Mouse (Mus musculus): ENCODE measurements around the gene Cog4.
"Not testable (repeated sequence)": the region's sequence is repeated elsewhere in the genome, so short reads cannot be mapped to it uniquely, and the experiment has no call there.

Cog4 gene

GRCm38 (mm10) chr8:110828511-110828910 lies 17.9 kb upstream of the Cog4 start:
- no peak for DNase-seq (ENCODE audit: low spot score in 2 of 2)

DNA sequence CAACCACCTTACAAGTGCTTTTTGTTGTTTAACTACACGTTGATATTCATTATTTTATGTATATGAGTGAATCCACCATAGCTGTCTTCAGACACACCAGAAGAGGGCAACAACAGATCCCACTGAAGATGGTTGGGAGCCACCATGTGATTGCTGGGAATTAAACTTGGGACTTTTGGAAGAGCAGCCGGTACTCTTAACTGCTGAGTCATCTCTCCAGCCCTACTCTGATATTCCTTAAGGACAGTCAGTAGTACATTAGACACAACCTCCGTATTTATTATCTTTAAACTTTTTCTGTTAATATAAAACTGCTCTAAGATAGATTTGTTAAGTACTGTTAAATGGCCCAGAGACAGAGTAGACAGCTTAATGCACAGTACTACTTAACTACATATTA lies 14.4 kb upstream of the Cog4 start:
- no peak for DNase-seq (ENCODE audit: low spot score in 2 of 2)

- no peak for DNase-seq (ENCODE audit: low spot score in 2 of 2)
Measured at GRCm38 (mm10) chr8:110842012-110842574, 4.3 kb upstream of the Cog4 start.

DNA sequence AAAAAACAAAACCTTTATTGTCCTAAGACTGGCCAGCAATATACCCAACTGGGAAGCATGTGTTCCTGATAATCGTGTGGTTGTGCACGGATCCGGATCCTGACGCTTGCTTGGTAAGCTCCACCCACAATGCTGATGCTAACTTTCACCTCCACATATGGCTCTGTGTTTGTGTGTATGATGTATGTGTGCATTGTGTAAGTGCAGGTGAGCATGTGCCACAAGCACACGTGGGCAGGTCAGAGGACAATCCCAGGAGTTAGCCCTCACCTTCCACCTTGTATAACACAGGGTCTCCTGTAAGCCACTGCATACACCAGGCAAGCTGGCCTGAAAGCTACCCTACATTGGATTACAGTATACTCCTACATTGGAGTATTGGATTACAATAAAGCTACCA lies 3.2 kb upstream of the Cog4 start:
- no peak for DNase-seq (ENCODE audit: low spot score in 2 of 2)

DNA sequence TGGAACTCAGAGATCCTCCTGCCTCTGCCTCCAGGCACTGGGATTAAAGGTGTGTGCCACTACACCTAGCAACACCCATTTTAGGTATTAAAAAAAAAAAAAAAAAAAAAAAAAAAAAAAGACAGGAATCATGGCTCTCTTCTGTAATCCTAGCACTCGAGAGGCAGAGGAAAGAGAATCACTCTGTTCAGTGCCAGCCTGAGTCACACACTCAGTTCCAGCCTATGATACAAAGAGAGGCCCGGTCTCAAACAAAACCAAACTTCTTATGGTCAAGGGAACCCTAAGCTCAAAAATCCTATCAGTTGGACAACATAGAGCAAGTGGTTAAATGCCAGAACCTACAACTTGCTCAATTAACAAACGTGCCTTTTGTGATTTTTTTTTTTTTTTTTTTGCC lies 1.5 kb upstream of the Cog4 start:
- DNase-seq (ENCODE audit: low spot score in 2 of 2) = no peak

DNA sequence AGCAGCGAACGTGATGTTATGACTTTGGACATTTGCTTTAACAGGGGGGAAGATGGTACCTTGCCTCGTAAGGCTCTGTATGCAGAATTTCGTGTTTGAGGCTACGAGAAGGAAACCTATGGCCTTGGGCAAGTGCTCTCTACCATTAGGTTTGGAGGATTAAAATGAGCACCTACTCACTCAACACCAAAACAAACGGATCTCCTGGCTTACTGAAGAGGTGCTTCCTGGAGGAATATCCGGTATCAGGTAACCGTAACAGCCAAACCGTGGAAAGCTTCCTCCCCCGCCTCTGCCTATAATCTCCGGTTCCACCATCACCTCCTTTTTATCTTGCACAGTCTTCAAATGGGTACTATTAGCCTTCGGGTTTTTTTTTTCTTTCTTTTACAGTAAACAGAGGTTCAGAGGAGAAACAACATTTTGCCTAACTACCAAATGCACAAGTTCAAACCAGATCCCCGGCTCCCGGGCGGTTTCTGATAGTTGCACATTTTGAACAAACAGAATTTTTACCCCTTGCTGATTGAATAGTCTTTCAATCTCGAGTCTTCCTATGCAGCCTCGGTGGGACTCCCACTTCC lies 487 bp upstream of the Cog4 start:
- no peak for DNase-seq (ENCODE audit: low spot score in 2 of 2)

GRCm38 (mm10) chr8:110847171-110847549 lies 760 bp downstream of the Cog4 start:
- DNase-seq (ENCODE audit: low spot score in 2 of 2) = no peak

- DNase-seq (ENCODE audit: low spot score in 2 of 2) = no peak
Measured at GRCm38 (mm10) chr8:110847645-110848495, 1.5 kb downstream of the Cog4 start.

DNA sequence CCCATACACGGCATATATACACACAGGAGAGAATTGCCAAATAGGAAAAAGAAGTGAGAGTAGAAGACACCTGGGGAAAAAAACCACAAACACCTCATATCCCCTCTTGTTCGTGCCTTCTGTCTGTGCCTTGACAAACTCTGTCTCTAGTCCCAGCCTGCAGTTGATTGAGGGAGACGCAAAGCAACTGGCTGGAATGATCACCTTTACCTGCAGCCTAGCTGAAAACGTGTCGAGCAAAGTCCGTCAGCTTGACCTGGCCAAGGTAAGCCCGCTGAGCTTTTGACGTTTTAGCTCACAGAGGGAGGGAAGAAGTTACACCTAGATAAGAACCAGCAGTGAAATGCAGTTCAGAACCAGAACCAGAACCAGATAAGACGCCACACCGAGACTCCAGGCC lies 4.8 kb downstream of the Cog4 start:
- DNase-seq (ENCODE audit: low spot score in 2 of 2) = no peak

GRCm38 (mm10) chr8:110856073-110856472 lies 9.7 kb downstream of the Cog4 start:
- DNase-seq (ENCODE audit: low spot score in 2 of 2) = not testable (repeated sequence)

GRCm38 (mm10) chr8:110856760-110857461 lies 10.5 kb downstream of the Cog4 start:
- DNase-seq (ENCODE audit: low spot score in 2 of 2) = no peak

GRCm38 (mm10) chr8:110859651-110860501 lies 13.5 kb downstream of the Cog4 start:
- DNase-seq (ENCODE audit: low spot score in 2 of 2) = no peak

DNA sequence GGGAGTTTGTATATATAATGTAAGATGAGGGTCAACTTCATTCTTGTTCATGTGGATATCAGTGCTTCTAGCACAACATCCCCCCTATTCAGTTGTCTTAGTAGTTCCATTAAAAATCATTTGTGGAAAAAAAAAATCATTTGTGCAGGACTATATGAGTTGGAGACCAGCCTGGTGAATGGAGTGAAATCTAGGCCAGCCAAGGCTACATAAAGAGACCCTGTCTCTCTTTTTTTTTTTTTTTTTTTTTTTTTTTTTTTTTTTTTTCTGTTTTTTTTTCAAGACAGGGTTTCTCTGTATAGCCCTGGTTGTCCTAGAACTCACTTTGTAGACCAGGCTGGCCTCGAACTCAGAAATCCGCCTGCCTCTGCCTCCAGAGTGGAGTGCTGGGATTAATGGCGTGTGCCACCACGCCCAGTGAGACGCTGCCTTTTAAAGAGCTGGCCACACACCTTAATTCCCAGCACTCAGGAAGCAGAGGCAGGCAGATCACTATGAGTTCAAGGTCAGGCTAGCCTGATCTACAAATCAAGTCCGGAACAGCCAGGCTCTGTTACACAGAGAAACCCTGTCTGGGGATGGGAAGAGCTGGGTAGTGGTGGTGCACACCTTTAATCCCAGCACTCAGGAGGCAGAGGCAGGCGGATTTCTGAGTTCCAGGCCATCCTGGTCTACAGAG lies 15.1 kb downstream of the Cog4 start:
- not testable (repeated sequence) for DNase-seq (ENCODE audit: low spot score in 2 of 2)

- no peak for DNase-seq (ENCODE audit: low spot score in 2 of 2)
Measured at GRCm38 (mm10) chr8:110870501-110870900, 24.1 kb downstream of the Cog4 start.

DNA sequence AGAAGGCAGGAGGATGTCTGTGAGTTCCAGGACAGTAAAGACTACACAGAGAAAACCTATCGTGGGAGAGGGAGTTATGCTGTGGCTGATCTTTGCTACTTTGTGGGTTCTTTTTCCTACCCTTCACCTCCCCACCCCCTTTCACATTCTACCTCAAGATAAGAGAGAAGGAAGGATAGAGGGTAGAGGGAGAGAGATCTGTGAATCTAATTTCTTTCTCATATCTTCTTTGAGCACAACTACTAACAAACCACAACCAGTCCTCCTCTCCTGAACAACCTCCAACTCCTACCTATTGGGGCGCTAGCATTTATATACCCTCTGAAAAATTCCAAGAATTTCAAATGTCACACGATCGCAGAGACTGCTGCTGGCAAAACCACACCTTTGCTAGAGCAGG lies 31.5 kb downstream of the Cog4 start:
- DNase-seq (ENCODE audit: low spot score in 2 of 2) = no peak

- no peak for DNase-seq (ENCODE audit: low spot score in 2 of 2)
Measured at GRCm38 (mm10) chr8:110881741-110882310, 35.4 kb downstream of the Cog4 start.

DNA sequence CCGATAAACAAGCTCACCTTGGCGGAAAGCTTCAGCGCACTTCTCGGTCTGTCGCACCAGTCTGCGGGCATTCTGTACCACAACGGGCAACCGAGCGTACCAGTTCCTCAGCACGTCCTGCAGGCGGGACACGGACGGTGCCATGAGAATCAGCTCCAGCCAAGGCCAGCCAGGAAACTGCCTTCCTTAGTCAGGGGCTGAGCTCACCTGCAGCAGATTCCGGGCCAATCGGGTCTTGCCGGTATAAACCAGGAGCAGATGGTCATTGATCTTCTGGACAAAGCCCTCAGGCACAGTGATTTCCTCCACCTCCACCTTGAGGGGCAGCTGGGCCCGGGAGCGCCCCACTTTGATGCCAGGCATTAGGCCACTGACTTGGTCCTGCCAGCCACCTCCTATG lies 37.4 kb downstream of the Cog4 start:
- DNase-seq (ENCODE audit: low spot score in 2 of 2) = no peak

GRCm38 (mm10) chr8:110886634-110887033 lies 40.2 kb downstream of the Cog4 start:
- DNase-seq (ENCODE audit: low spot score in 2 of 2) = no peak

DNA sequence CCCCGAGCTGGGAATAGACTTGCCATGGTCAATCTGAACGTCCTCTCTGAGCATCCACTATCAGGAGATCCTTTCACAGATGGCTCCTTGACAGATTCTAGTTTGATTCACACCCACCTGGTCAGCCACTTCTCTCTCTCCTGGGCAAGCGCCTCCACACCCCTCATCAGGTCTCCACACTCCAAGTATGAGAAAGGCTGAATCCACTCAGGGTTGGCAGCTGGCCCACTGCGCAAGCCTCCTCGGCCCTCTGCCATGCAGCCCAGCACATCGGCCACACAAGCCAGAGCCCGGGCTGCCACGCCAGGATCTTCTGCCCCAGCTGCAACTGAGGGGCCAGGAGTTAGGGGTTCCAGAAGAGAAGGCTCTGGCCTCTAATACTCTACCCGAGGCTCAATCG lies 41.2 kb downstream of the Cog4 start:
- no peak for DNase-seq (ENCODE audit: low spot score in 2 of 2)

DNA sequence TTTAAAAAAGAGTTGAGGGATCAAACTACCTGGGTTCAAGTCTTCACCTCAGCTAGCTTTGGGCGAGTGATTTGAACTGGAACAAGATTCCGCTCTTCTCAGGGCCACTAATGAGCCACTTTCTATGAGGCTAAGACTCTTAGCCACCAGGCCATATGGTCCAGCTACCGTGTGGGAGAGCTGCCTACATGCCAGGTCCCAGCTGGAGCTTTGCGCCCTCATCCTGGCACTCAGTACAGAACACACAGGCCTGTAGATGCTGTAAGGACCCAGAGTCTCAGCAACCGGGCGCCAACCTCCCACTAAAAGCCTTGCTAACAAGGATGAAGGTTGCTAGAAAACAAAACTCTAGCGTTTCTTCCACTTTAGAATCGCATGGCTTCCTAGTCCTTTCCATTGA lies 42.0 kb downstream of the Cog4 start:
- no peak for DNase-seq (ENCODE audit: low spot score in 2 of 2)

DNA sequence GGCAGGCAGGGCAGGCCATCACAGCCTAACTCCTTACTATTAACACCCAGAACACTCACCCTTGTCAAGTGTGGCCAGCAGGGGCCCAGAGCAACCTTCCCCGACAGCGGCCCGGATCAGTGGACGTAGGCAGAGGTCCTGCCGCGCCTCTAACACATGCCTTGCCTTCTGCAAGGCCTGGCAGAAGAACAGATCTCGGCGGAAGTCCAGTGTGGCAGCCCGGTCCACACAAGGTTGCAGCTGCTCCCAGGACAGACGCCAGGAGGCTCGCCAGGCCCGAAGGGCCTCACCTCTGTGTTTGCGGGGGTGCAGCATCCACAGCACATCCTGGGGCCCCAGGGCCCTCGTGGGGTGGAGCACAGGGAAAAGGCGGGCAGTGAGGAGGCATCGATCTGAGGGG lies 42.5 kb downstream of the Cog4 start:
- no peak for DNase-seq (ENCODE audit: low spot score in 2 of 2)

Measured in frontal cortex, postnatal 14 days (tissue).